Mouse (Mus musculus) lung, adult 2 months (tissue): Measurements from ENCODE around the gene Eaf2.

ENCODE experiments used
- CTCF ChIP-seq: fragments of 200-500 bp; IDR thresholded peaks from 2 replicates; pipeline ENCODE4 v1.5.1; 2011; ENCODE audit warnings: mild to moderate bottlenecking, low read length, control low read depth; ENCODE audit not compliant: insufficient read depth
- POLR2A ChIP-seq: fragments of 200-500 bp; IDR thresholded peaks from 2 replicates; pipeline ENCODE4 v1.6.1; 2011; ENCODE audit warnings: low read depth, mild to moderate bottlenecking, control low read depth, low read length, borderline replicate concordance; ENCODE audit errors: extremely low read depth

GRCm38 (mm10) chr16:36863585-36863984 is 11.2 kb downstream of the Eaf2 start:
- TF ChIP-seq CTCF (no peak), POLR2A (no peak)
